Comparison of ENCODE assay signal across 8 mouse cellular contexts in the genomic region with DNA sequence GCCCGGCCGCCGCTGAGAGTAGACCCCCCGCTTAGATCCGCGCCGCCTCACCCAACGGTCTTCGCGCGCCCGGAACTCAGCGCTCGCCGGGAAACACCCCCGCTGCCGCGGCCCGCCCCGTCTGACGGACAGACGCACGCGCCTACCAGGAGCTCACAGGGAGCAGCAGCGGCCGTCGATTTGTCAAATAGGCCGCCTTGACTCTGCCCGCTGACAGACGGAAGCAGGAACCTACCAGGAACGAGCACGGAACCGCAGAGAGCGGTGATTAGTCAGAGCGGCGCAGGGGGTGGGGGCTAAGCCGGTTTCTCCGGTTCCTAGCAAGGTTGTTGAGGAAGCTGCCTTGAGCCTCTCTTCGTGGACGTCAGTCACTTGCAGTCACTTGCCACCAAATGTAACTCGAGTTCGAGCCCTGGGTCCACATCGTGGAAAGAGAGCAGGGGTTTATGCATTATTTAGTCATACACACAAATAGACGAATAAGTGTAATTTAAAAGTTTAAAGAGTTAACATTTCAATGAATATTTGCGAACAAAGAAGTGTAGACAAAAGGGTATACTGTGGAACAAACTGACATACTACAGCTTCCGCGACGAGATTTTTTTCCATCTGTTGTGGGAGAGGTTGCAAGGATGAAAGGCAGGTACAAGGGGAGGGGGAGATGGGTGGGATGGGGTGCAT. TPM values are rescaled to one million over a fixed set of nuclear protein-coding genes. Genes with fewer than 3 reads are reported as not detected.
DNase-seq lines count a peak whose midpoint lies in the region; ATAC-seq and TF ChIP-seq lines count a peak whose summit lies in the region.

Gene Traf2 (minus strand): TSS at position 130 of the 681 bp plus-strand sequence.

- peak; percentile 86 for TF ChIP-seq POLR2A in heart, adult 2 months (IDR thresholded peaks at IDR 0.05; ENCODE audit: insufficient read depth, low read depth, low read length)

- intact Hi-C loops in heart, adult 2 months (cut with DNase I): loop anchor here (5.0 kb wide), 1 partner anchor 45 kb away; the partner anchor contains the start of genes C8g and Fbxw5

- H3K4me3 ChIP-seq in embryonic facial prominence, embryonic 14.5 days (ENCODE audit: low read depth, low read length): peak within 1 kb of the TSS; percentile 58
- H3K4me3 ChIP-seq in heart, adult 2 months: peak within 1 kb of the TSS; percentile 73
- peak within 1 kb of the TSS; percentile 75 for H3K4me3 ChIP-seq in limb, embryonic 13.5 days
- H3K4me3 ChIP-seq in midbrain, embryonic 16.5 days (ENCODE audit: low read depth, low read length): peak within 1 kb of the TSS; percentile 66

- H3K79me2 ChIP-seq in heart, adult 2 months (replicated peaks; ENCODE audit: control insufficient read depth, insufficient read depth, low read length): peaks cover 11% of the 10 kb centered on the region

- H3K4me1 ChIP-seq in embryonic facial prominence, embryonic 14.5 days (ENCODE audit: control insufficient read depth, insufficient read depth, low read length): peaks cover 4% of the 10 kb centered on the region; the same call in 1 of the 2 replicates
- peaks cover 10% of the 10 kb centered on the region for H3K4me1 ChIP-seq in heart, adult 2 months (ENCODE audit: control insufficient read depth, insufficient read depth, low read length)
- peaks cover 17% of the 10 kb centered on the region for H3K4me1 ChIP-seq in limb, embryonic 13.5 days
- H3K4me1 ChIP-seq in midbrain, embryonic 16.5 days (ENCODE audit: control insufficient read depth, insufficient read depth, low read length): peaks cover 9% of the 10 kb centered on the region

- DNase-seq in 3T3-L1 (ENCODE audit: low read depth, low spot score): peak; percentile 98
- peak; percentile 88 to 94 for DNase-seq in adrenal gland, postnatal 4 days (ENCODE audit: low spot score in 2 of 2)
- peak; percentile 100 for DNase-seq in embryonic facial prominence, embryonic 14.5 days (ENCODE audit: low spot score)
- DNase-seq in heart, adult 2 months: peak; percentile 99
- DNase-seq in kidney, adult 8-10 months: peak; percentile 99
- DNase-seq in spleen, postnatal 10 days (ENCODE audit: low spot score in 2 of 2): peak; percentile 96 to 98

- TF ChIP-seq EP300 in heart, adult 2 months (IDR thresholded peaks at IDR 0.05; ENCODE audit: insufficient read depth, low read depth, low read length): 0 out of 2 replicates have a peak, but pooled peaks have one; percentile 22

- ATAC-seq in embryonic facial prominence, embryonic 14.5 days (ENCODE audit: low read depth): peak; percentile 100
- ATAC-seq in limb, embryonic 13.5 days (ENCODE audit: low FRiP score, low read depth): peak; percentile 99
- peak; percentile 100 for ATAC-seq in midbrain, embryonic 16.5 days

- TF ChIP-seq CTCF in heart, adult 2 months (IDR thresholded peaks at IDR 0.05): no peak

- H3K4me2 ChIP-seq in embryonic facial prominence, embryonic 14.5 days (ENCODE audit: low read depth, low read length): peak within 1 kb of the TSS; percentile 81
- H3K4me2 ChIP-seq in limb, embryonic 13.5 days (replicated peaks): peak within 1 kb of the TSS; percentile 85
- peak within 1 kb of the TSS; percentile 86 for H3K4me2 ChIP-seq in midbrain, embryonic 16.5 days (ENCODE audit: low read length)

- peak within 1 kb of the TSS; percentile 75 for H3K27ac ChIP-seq in embryonic facial prominence, embryonic 14.5 days (replicated peaks; ENCODE audit: low read depth, low read length)
- H3K27ac ChIP-seq in heart, adult 2 months: peak within 1 kb of the TSS; percentile 96
- peak within 1 kb of the TSS; percentile 65; the same call in 1 of the 2 replicates for H3K27ac ChIP-seq in limb, embryonic 13.5 days
- peak within 1 kb of the TSS; percentile 50; the same call in 1 of the 2 replicates for H3K27ac ChIP-seq in midbrain, embryonic 16.5 days (ENCODE audit: low read length)

- peak within 1 kb of the TSS; percentile 74 for H3K9ac ChIP-seq in embryonic facial prominence, embryonic 14.5 days (ENCODE audit: low read depth, low read length)
- peak within 1 kb of the TSS; percentile 98 for H3K9ac ChIP-seq in heart, adult 2 months (ENCODE audit: low read depth, low read length)
- peak within 1 kb of the TSS; percentile 89 for H3K9ac ChIP-seq in limb, embryonic 13.5 days
- H3K9ac ChIP-seq in midbrain, embryonic 16.5 days (ENCODE audit: low read depth, low read length): peak within 1 kb of the TSS; percentile 75

- H3K27me3 ChIP-seq in embryonic facial prominence, embryonic 14.5 days (replicated peaks; ENCODE audit: control insufficient read depth, insufficient read depth, low read length): no peaks in the 10 kb centered on the region
- H3K27me3 ChIP-seq in heart, adult 2 months (ENCODE audit: control insufficient read depth, insufficient read depth, low read length): no peaks in the 10 kb centered on the region
- no peaks in the 10 kb centered on the region for H3K27me3 ChIP-seq in limb, embryonic 13.5 days
- H3K27me3 ChIP-seq in midbrain, embryonic 16.5 days (ENCODE audit: control insufficient read depth, insufficient read depth, low read depth, low read length): no peaks in the 10 kb centered on the region

- H3K36me3 ChIP-seq in embryonic facial prominence, embryonic 14.5 days (ENCODE audit: control insufficient read depth, insufficient read depth, low read length): no peaks in the 10 kb centered on the region
- no peaks in the 10 kb centered on the region for H3K36me3 ChIP-seq in heart, adult 2 months (ENCODE audit: control insufficient read depth, insufficient read depth, low read length)
- H3K36me3 ChIP-seq in limb, embryonic 13.5 days: no peaks in the 10 kb centered on the region
- H3K36me3 ChIP-seq in midbrain, embryonic 16.5 days (ENCODE audit: control insufficient read depth, insufficient read depth, low read length): no peaks in the 10 kb centered on the region

- no peaks in the 10 kb centered on the region for H3K9me3 ChIP-seq in embryonic facial prominence, embryonic 14.5 days (ENCODE audit: control insufficient read depth, low read length)
- H3K9me3 ChIP-seq in limb, embryonic 13.5 days: no peaks in the 10 kb centered on the region
- no peaks in the 10 kb centered on the region for H3K9me3 ChIP-seq in midbrain, embryonic 16.5 days (replicated peaks; ENCODE audit: control insufficient read depth, low read length, poor library complexity, severe bottlenecking)

- WGBS in embryonic facial prominence, embryonic 14.5 days: 5% methylated on average over 27 of the region's 48 CpGs
- 2% methylated on average over 48 of the region's 48 CpGs for WGBS in heart, adult 2 months
- WGBS in limb, embryonic 13.5 days: 3% methylated on average over 48 of the region's 48 CpGs
- WGBS in midbrain, embryonic 16.5 days: 3% methylated on average over 48 of the region's 48 CpGs

RNA-seq across cellular contexts. Expression of gene Traf2, which starts in this region (rescaled TPM):
- total RNA-seq in adrenal gland, postnatal 4 days (2021): 10 to 100 TPM; 19.2 to 20.5 TPM
- polyA plus RNA-seq in embryonic facial prominence, embryonic 14.5 days (2014; fragmentation: Nextera tagmentation; extraction: Ambion mirVana): 30.0 and 33.9 TPM in 2 replicates
- 10 to 100 TPM; 13.5 to 15.8 TPM for total RNA-seq in heart, adult 2 months (2021)
- 10.8 and 15.1 TPM in 2 replicates for polyA plus RNA-seq in heart, adult 2 months (2012; rRNA removed)
- 37.3 and 40.6 TPM in 2 replicates for polyA plus RNA-seq in limb, embryonic 13.5 days (2015; fragmentation: Nextera tagmentation; extraction: Ambion mirVana)
- 15.2 and 15.9 TPM in 2 replicates for polyA plus RNA-seq in midbrain, embryonic 16.5 days (2015; fragmentation: Nextera tagmentation; extraction: Ambion mirVana)

Comparison
In these comparisons a context has a peak if more than half of its experiments do, and no peak if none do; other contexts are left out.
1. Peak in every context shown above with its lines: DNase-seq, ATAC-seq, H3K4me3 ChIP-seq and H3K27ac ChIP-seq.